Mouse (Mus musculus): ENCODE measurements at regions not wholly inside any gene's neighbourhood (a gene's known extent, or its start where the extent isn't known, plus 50 kb on each side); places are given as distances from the start of the nearest gene placed in this dataset.
A peak's percentile ranks its signal among the peaks of the same experiment; 100 is the strongest.

- DNase-seq (ENCODE audit: low read depth, low spot score): no peak
Observed at GRCm38 (mm10) chr9:43930037-43930404, 113.2 kb upstream of the Thy1 start.

DNA sequence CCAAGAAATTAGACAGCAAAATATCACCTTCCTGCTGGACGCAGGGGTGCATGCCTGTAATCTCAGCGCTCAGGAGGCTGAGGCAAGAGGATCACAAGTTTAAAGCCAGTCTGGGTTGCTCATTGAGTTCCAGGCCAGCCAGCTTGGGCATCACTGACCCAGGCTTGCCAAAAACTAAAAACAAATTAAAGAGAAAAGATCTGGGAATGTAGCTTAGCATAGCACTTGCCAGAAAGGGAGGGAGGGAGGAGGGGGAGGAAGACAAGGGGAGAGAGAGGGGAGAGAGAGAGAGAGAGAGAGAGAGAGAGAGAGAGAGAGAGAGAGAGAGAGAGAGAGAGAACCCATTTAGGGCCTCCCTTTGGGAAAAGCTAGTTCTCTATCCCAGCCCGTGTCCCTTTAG, 112.7 kb upstream of the Thy1 start:
- DNase-seq (ENCODE audit: low read depth, low spot score): no peak

- DNase-seq (ENCODE audit: low read depth, low spot score): no peak
Observed at GRCm38 (mm10) chr9:43934012-43934690, 109.0 kb upstream of the Thy1 start.

DNA sequence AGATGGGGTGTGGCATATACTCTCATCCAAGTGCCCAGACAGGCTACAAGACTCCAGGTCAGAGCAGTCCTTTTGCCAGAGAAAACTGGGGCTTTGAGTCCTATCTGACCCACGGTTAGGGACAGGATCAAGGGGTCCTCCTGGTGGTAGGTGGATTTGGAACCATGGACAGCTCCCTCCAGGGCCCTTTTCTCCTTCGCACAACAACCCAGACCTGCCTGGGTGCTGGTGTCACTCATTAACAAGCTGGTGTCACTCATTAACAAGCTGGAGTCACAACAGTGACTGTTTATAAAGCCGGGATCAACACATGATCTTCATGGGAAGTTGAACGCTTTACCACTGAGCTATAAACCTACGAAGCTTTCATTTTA, 108.5 kb upstream of the Thy1 start:
- no peak for DNase-seq (ENCODE audit: low read depth, low spot score)

DNA sequence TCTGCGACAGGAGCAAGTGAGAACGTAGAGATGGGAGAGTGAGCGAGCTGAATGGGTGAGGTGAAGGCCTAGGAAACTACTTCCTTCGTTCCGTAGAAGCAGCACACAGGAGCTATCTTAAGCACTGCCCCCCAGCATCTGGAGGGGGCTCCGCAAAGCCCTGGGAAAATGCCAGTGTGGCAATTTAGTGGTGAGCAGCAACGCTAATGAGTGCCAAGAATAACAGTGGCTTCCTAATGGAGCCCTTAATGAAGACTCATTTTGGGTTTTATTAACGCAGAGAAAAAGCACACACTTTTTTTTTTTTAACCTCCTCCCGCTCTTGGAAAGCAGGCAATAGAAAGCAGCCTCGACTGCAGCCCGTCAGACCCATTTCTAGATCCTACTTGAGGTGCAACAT, 103.8 kb upstream of the Thy1 start:
- DNase-seq (ENCODE audit: low read depth, low spot score): no peak

GRCm38 (mm10) chr9:43942147-43942546, 101.0 kb upstream of the Thy1 start:
- no peak for DNase-seq (ENCODE audit: low read depth, low spot score)

GRCm38 (mm10) chr9:43943522-43943921, 99.7 kb upstream of the Thy1 start:
- DNase-seq (ENCODE audit: low read depth, low spot score): no peak

- no peak for DNase-seq (ENCODE audit: low read depth, low spot score)
Observed at GRCm38 (mm10) chr9:43944816-43945741, 98.1 kb upstream of the Thy1 start.

DNA sequence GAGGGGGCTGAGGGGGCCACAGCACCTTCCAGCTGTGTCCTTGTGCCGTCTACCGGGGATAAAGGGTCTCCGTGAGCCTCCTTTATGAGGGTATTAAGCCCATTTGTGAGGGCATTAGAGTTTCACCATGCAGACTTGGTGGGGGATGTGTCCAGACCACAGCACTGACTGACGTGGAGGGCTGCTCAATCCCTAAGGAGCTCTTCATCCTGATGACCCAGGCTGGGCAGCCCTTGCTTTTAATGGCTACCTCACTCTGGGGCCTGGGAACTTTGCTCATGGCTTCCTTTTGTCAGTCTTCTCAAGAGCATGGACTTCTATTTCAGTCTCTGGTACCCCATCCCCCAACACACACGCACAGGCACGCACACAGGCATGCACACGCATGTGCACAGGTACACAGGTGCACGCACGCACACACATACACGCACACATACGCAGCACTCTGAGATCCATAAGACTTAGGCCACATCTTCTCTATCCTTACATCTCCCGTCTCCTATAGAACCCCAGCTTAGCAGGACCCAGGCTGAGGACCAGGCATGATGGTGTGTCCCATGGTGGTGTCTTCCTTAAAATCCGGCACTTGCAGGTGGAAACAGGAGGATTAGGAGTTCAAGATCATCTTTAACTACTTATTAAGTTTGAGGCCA, 97.1 kb upstream of the Thy1 start:
- DNase-seq (ENCODE audit: low read depth, low spot score): no peak

- no peak for DNase-seq (ENCODE audit: low read depth, low spot score)
Observed at GRCm38 (mm10) chr9:43947089-43947488, 96.1 kb upstream of the Thy1 start.

GRCm38 (mm10) chr9:43947490-43948150, 95.6 kb upstream of the Thy1 start:
- DNase-seq (ENCODE audit: low read depth, low spot score): no peak

GRCm38 (mm10) chr9:43953128-43953527, 90.1 kb upstream of the Thy1 start:
- no peak for DNase-seq (ENCODE audit: low read depth, low spot score)

- no peak for DNase-seq (ENCODE audit: low read depth, low spot score)
Observed at GRCm38 (mm10) chr9:43959541-43959940, 83.6 kb upstream of the Thy1 start.

DNA sequence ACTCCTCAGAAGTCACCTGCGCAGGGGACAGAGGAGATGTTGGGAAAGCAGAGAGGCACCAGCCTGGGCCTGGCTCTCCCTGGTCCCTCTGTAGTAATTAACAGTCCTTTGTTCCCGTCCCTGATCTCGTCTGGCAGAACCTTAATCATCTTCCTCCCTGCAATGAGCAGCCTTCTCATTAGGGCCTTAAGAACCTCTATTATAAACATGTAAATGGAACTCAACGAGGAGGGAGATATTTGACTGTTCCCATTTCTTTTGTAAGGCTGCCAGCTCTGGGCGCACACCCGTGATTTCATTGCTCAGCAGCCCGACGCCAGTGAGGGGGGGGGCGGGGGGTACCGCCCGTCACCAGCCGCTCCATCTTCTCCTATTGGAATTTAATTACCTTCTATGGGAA, 81.8 kb upstream of the Thy1 start:
- no peak for DNase-seq (ENCODE audit: low read depth, low spot score)

DNA sequence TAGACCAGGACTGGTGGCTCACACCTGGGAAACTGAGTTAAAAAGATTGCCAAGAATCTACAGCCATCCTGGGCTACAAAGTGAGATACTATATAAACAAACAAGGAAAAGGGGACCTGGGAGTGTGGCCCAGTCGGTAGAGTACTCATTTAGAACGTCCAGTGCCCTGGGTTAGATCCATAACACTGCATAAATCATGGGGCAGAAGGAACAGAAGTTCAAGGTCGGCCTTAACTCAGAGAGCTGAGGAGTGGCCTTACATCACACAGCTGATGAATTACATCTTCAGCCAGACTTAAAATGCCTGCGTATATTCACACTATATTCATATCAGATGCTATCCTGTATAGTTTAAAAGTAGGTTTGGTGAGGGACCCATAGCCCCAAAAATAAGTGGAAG, 78.0 kb upstream of the Thy1 start:
- no peak for DNase-seq (ENCODE audit: low read depth, low spot score)

GRCm38 (mm10) chr9:43965811-43966210, 77.4 kb upstream of the Thy1 start:
- no peak for DNase-seq (ENCODE audit: low read depth, low spot score)

DNA sequence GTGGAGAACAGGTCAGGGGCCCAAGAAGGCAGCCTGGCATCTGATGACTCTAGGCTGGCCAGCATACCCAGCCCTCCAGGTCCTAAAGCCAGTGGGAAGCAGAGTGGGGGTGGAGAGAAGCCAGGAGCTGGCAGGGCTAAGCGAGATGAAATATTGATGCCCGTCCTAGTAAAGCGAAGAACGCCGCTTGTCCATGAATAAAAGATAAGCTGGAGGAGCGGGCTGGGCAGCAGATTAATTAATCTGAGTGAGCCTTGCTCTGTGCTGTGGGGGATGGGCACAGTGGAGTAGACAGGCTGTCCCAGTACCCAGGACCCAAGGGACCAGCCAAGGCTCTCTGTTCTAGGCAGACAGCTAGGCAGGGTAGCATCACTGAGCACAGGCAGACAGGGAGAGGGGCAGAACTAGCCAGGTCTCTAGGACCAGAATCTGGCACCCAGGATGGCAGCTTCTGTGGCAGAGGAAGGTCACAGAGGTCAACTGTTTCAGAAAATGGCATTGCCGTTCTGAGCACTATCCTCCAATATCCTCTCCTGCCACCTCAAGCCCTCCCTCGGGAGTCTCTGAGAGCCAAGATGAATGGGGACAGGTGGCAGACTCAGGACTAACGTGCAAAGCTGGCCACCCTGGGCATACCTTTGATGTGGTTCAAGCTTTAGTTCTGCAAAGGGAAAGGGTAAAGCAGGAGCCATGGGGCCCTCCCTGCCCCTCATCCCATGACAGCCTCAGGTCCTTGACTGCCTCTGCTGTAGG, 73.0 kb upstream of the Thy1 start:
- no peak for DNase-seq (ENCODE audit: low read depth, low spot score)

GRCm38 (mm10) chr9:43970858-43971257, 72.3 kb upstream of the Thy1 start:
- DNase-seq (ENCODE audit: low read depth, low spot score): no peak

DNA sequence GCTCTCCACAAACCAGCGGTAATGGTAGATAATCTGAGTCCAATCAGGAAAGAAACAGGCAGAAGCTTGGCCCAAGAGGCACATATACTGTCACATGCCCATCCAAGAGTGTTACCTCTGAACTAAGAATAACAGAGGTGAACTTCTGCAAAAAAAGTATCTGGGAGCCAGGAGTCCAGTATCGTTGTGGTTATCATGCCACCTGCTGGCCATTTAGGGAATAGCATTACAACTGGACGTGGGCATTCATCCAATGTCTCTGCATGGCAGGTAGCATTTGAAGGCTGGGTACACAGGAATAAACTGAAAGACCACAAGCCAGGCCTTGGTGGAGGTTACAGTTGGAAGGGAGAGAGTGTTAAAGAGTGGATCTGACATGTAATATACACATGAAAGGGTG, 70.9 kb upstream of the Thy1 start:
- DNase-seq (ENCODE audit: low read depth, low spot score): peak; percentile 43

- DNase-seq (ENCODE audit: low read depth, low spot score): no peak
Observed at GRCm38 (mm10) chr9:43975405-43975804, 67.8 kb upstream of the Thy1 start.

GRCm38 (mm10) chr9:43976366-43976765, 66.8 kb upstream of the Thy1 start:
- DNase-seq (ENCODE audit: low read depth, low spot score): no peak

Data from skeletal muscle tissue, adult 2 months (tissue).